Mouse (Mus musculus) CH12.LX (cell line): ENCODE measurements around the gene Cep170b. TPM values are rescaled to one million over a fixed set of nuclear protein-coding genes. Genes with fewer than 3 reads are reported as not detected.

Source experiments
- DNase-seq: peaks from one replicate; pipeline ENCODE4 v3.0.0-alpha.2; 2013; ENCODE audit errors: extremely low read depth
- H3K27ac ChIP-seq: 2 replicates; pipeline ENCODE4 v1.5.1; 2012; ENCODE audit warnings: low read depth, mild to moderate bottlenecking, control low read depth, moderate library complexity; ENCODE audit not compliant: insufficient read depth
- H3K27me3 ChIP-seq: replicated peaks from 2 replicates; pipeline ENCODE3; 2012; ENCODE audit warnings: inconsistent platforms
- H3K36me3 ChIP-seq, 2 experiments: replicated peaks in 1 of 2; 2 replicates each; pipeline versions ENCODE3 to v1.6.1; 2012; ENCODE audit warnings: inconsistent platforms in 1 of 2, low read length in 1 of 2, mild to moderate bottlenecking in 1 of 2, mixed read lengths in 1 of 2, moderate library complexity in 1 of 2; ENCODE audit not compliant: control insufficient read depth in 1 of 2, insufficient read depth in 1 of 2
- H3K4me1 ChIP-seq, 2 experiments: 2 replicates each; pipeline ENCODE4 v1.6.1; 2012; ENCODE audit warnings: inconsistent platforms in 1 of 2, moderate library complexity in 1 of 2; ENCODE audit not compliant: insufficient read depth in 2 of 2, control insufficient read depth in 1 of 2
- H3K4me2 ChIP-seq: 2 replicates; pipeline ENCODE4 v1.6.1; 2012; ENCODE audit warnings: low read depth, mild to moderate bottlenecking, control low read depth; ENCODE audit not compliant: poor library complexity, insufficient read depth, severe bottlenecking
- H3K4me3 ChIP-seq, 3 experiments: fragments of 150-350 bp in 1 of 3; sonication (generic) in 1 of 3; replicated peaks in 1 of 3; 2 replicates each; pipeline versions ENCODE3 to v1.5.1; 2011 to 2012; ENCODE audit warnings: low read depth in 2 of 3, low read length in 2 of 3, mild to moderate bottlenecking in 2 of 3, moderate library complexity in 2 of 3, control low read depth in 1 of 3, improper control_type of control experiment in 1 of 3, inconsistent platforms in 1 of 3, mixed read lengths in 1 of 3; ENCODE audit not compliant: poor library complexity in 1 of 3
- H3K79me2 ChIP-seq: replicated peaks from 2 replicates; pipeline ENCODE4 v1.6.1; 2012; ENCODE audit warnings: mild to moderate bottlenecking, moderate library complexity; ENCODE audit not compliant: control insufficient read depth, poor library complexity, insufficient read depth, severe bottlenecking; ENCODE audit errors: extremely low read depth
- H3K9ac ChIP-seq: 2 replicates; pipeline ENCODE4 v1.6.1; 2012; ENCODE audit warnings: low read depth, mild to moderate bottlenecking, control low read depth, moderate library complexity; ENCODE audit not compliant: insufficient read depth
- H3K9me3 ChIP-seq: replicated peaks from 2 replicates; pipeline ENCODE3; 2012; ENCODE audit warnings: low read length, inconsistent platforms, mixed read lengths
- BHLHE40 ChIP-seq: IDR thresholded peaks from 2 replicates; pipeline ENCODE4 v1.6.1; 2011; ENCODE audit warnings: mild to moderate bottlenecking, low read depth, low read length, improper control_type of control experiment
- CHD1 ChIP-seq: IDR thresholded peaks from 2 replicates; pipeline ENCODE4 v1.6.1; 2012; ENCODE audit warnings: low read depth, low read length, improper control_type of control experiment, inconsistent platforms
- CHD2 ChIP-seq: IDR thresholded peaks from 2 replicates; pipeline ENCODE4 v1.6.1; 2011; ENCODE audit warnings: low read length, improper control_type of control experiment
- CTCF ChIP-seq, 2 experiments: IDR thresholded peaks in 1 of 2; conservative IDR thresholded peaks in 1 of 2; 2 replicates each; pipeline ENCODE4 v1.5.1; 2011 to 2012; ENCODE audit warnings: low read depth in 2 of 2, low read length in 2 of 2, improper control_type of control experiment in 1 of 2, inconsistent platforms in 1 of 2, mild to moderate bottlenecking in 1 of 2, moderate library complexity in 1 of 2
- ELF1 ChIP-seq: IDR thresholded peaks from 2 replicates; pipeline ENCODE4 v1.6.1; 2014; ENCODE audit warnings: low read depth, mild to moderate bottlenecking, inconsistent platforms, low read length, improper control_type of control experiment
- EP300 ChIP-seq: IDR thresholded peaks from 2 replicates; pipeline ENCODE4 v1.6.1; 2011; ENCODE audit warnings: low read length, improper control_type of control experiment
- ETS1 ChIP-seq: conservative IDR thresholded peaks from 2 replicates; pipeline ENCODE4 v1.6.1; 2012; ENCODE audit warnings: low read depth, mild to moderate bottlenecking, inconsistent platforms, low read length, improper control_type of control experiment, moderate library complexity
- HCFC1 ChIP-seq: IDR thresholded peaks from 2 replicates; pipeline ENCODE4 v1.6.1; 2012; ENCODE audit warnings: low read depth, mild to moderate bottlenecking, inconsistent platforms, low read length, improper control_type of control experiment
- JUN ChIP-seq: IDR thresholded peaks from 2 replicates; pipeline ENCODE4 v1.6.1; 2011; ENCODE audit warnings: low read depth, mild to moderate bottlenecking, low read length, improper control_type of control experiment, moderate library complexity; ENCODE audit not compliant: insufficient read depth
- JUND ChIP-seq: conservative IDR thresholded peaks from 2 replicates; pipeline ENCODE4 v1.6.1; 2011; ENCODE audit warnings: low read depth, low read length, improper control_type of control experiment
- KAT2A ChIP-seq: IDR thresholded peaks from 2 replicates; pipeline ENCODE4 v1.6.1; 2012; ENCODE audit warnings: low read length, improper control_type of control experiment, inconsistent platforms; ENCODE audit not compliant: insufficient replicate concordance
- MAX ChIP-seq: IDR thresholded peaks from 2 replicates; pipeline ENCODE4 v1.6.1; 2011; ENCODE audit warnings: low read length, improper control_type of control experiment
- MAZ ChIP-seq: IDR thresholded peaks from 2 replicates; pipeline ENCODE4 v1.6.1; 2012; ENCODE audit warnings: low read depth, mild to moderate bottlenecking, inconsistent platforms, low read length, improper control_type of control experiment, moderate library complexity
- MEF2A ChIP-seq: IDR thresholded peaks from 2 replicates; pipeline ENCODE4 v1.6.1; 2014; ENCODE audit warnings: low read depth, mild to moderate bottlenecking, inconsistent platforms, low read length, improper control_type of control experiment, borderline replicate concordance
- MXI1 ChIP-seq: IDR thresholded peaks from 2 replicates; pipeline ENCODE4 v1.6.1; 2011; ENCODE audit warnings: mild to moderate bottlenecking, low read depth, low read length, improper control_type of control experiment
- NELFE ChIP-seq: IDR thresholded peaks from 2 replicates; pipeline ENCODE4 v1.6.1; 2011; ENCODE audit warnings: low read depth, low read length, improper control_type of control experiment
- NRF1 ChIP-seq: IDR thresholded peaks from 2 replicates; pipeline ENCODE4 v1.6.1; 2014; ENCODE audit warnings: low read depth, mild to moderate bottlenecking, inconsistent platforms, low read length, improper control_type of control experiment, moderate library complexity
- PAX5 ChIP-seq: IDR thresholded peaks from 2 replicates; pipeline ENCODE4 v1.6.1; 2012; ENCODE audit warnings: low read length, inconsistent platforms, mixed read lengths
- POLR2AphosphoS2 ChIP-seq: IDR thresholded peaks from 2 replicates; pipeline ENCODE4 v1.6.1; 2011; ENCODE audit warnings: low read depth, low read length, improper control_type of control experiment
- RAD21 ChIP-seq: IDR thresholded peaks from 2 replicates; pipeline ENCODE4 v1.6.1; 2011; ENCODE audit warnings: low read depth, mild to moderate bottlenecking, low read length, improper control_type of control experiment, moderate library complexity
- RCOR1 ChIP-seq: conservative IDR thresholded peaks from 2 replicates; pipeline ENCODE4 v1.6.1; 2012; ENCODE audit warnings: low read depth, mild to moderate bottlenecking, inconsistent platforms, low read length, improper control_type of control experiment
- SIN3A ChIP-seq: IDR thresholded peaks from 2 replicates; pipeline ENCODE4 v1.6.1; 2012; ENCODE audit warnings: low read length, improper control_type of control experiment, inconsistent platforms
- SMC3 ChIP-seq: IDR thresholded peaks from 2 replicates; pipeline ENCODE4 v1.6.1; 2011; ENCODE audit warnings: low read depth, low read length, improper control_type of control experiment
- TBP ChIP-seq: conservative IDR thresholded peaks from 2 replicates; pipeline ENCODE4 v1.6.1; 2011; ENCODE audit warnings: low read depth, low read length, improper control_type of control experiment
- TCF12 ChIP-seq: IDR thresholded peaks from 2 replicates; pipeline ENCODE4 v1.6.1; 2014; ENCODE audit warnings: low read depth, mild to moderate bottlenecking, inconsistent platforms, low read length, improper control_type of control experiment
- UBTF ChIP-seq: IDR thresholded peaks from 2 replicates; pipeline ENCODE4 v1.6.1; 2012; ENCODE audit warnings: low read depth, mild to moderate bottlenecking, inconsistent platforms, low read length, improper control_type of control experiment, moderate library complexity
- USF1 ChIP-seq: IDR thresholded peaks from 2 replicates; pipeline ENCODE4 v1.6.1; 2014; ENCODE audit warnings: low read depth, mild to moderate bottlenecking, inconsistent platforms, low read length, improper control_type of control experiment
- USF2 ChIP-seq: conservative IDR thresholded peaks from 2 replicates; pipeline ENCODE4 v1.6.1; 2011; ENCODE audit warnings: low read depth, low read length, improper control_type of control experiment
- ZC3H11A ChIP-seq: IDR thresholded peaks from 2 replicates; pipeline ENCODE4 v1.6.1; 2012; ENCODE audit warnings: low read depth, mild to moderate bottlenecking, inconsistent platforms, low read length, improper control_type of control experiment
- ZKSCAN1 ChIP-seq: IDR thresholded peaks from 2 replicates; pipeline ENCODE4 v1.6.1; 2012; ENCODE audit warnings: low read depth, inconsistent platforms, low read length, improper control_type of control experiment, borderline replicate concordance
- ZNF384 ChIP-seq: IDR thresholded peaks from 2 replicates; pipeline ENCODE4 v1.6.1; 2012; ENCODE audit warnings: low read depth, low read length, improper control_type of control experiment, inconsistent platforms
- dilution Hi-C: fragments of 300-500 bp; cut with MboI; formaldehyde crosslinking; loops from 2 replicates; pipeline ENCODE4 v1.14.3; 2020; ENCODE audit warnings: low sequenced_read_pairs; ENCODE audit not compliant: extremely low pct_unique_long_range_greater_than_20kb, extremely low pct_ligation_motif_present
- in situ Hi-C: fragments of 300-500 bp; cut with MboI; formaldehyde crosslinking; loops from 3 replicates; pipeline ENCODE4 v1.14.3; 2019; ENCODE audit warnings: low sequenced_read_pairs, low pct_ligation_motif_present, low pct_unique_long_range_greater_than_20kb, mixed read lengths
- polyA plus RNA-seq: library from polyadenylated mRNA; unstranded; fragments of >175 nt; gene quantifications from 2 replicates; pipeline ENCODE4 v1.2.1, GENCODE M21; 2012; ENCODE audit warnings: low read depth; ENCODE audit not compliant: insufficient read length
- total RNA-seq, 2 experiments: library from RNA; depleted of rRNA; stranded (reverse); fragments of 300-350 nt in 1 of 2; fragments of >200 nt in 1 of 2; gene quantifications; 2 replicates each; pipeline ENCODE4 v1.2.3; 2012 to 2014

Cep170b gene
- total and polyA plus RNA-seq, 3 experiments, result 39.1 to 63.1 (median 48.1) TPM

DNA sequence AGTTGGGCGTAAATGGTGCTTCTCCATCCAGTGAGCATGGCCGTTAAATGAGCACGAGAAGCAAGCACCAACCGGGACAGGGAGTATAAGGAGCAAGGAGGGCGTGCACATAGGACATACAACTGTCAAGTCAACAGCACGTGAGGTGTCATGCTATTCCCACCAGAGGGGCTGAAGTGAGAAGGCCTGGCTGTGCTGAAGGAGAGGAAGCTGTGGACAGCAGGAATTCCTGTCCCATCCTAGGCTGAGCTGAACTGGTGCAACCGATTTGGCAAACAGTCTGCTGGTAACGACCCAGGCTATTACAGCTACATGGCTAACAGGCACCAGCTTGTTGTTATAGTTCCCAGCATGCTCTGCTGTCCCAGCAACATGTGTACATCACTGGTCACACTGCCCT, 70.8 kb downstream of the Cep170b start:
- Histone ChIP-seq H3K4me1 (peaks cover 27 to 50% of the 10 kb centered on the region in 2 experiments), H3K4me2 (no peak overlapping the region), H3K9ac (no peak overlapping the region), H3K27ac (no peak overlapping the region), H3K27me3 (no peaks in the 10 kb centered on the region), H3K79me2 (peaks cover 25% of the 10 kb centered on the region), H3K4me3 (no peak overlapping the region), H3K9me3 (peaks cover 2% of the 10 kb centered on the region), H3K36me3 (peaks cover 33 to 38% of the 10 kb centered on the region in 2 experiments)
- dilution Hi-C loops, result no loop called here
- TF ChIP-seq BHLHE40 (no peak), USF1 (no peak), SMC3 (no peak), MXI1 (no peak), MAX (no peak), PAX5 (no peak)
- no peak for DNase-seq
- in situ Hi-C loops, result no loop called here

DNA sequence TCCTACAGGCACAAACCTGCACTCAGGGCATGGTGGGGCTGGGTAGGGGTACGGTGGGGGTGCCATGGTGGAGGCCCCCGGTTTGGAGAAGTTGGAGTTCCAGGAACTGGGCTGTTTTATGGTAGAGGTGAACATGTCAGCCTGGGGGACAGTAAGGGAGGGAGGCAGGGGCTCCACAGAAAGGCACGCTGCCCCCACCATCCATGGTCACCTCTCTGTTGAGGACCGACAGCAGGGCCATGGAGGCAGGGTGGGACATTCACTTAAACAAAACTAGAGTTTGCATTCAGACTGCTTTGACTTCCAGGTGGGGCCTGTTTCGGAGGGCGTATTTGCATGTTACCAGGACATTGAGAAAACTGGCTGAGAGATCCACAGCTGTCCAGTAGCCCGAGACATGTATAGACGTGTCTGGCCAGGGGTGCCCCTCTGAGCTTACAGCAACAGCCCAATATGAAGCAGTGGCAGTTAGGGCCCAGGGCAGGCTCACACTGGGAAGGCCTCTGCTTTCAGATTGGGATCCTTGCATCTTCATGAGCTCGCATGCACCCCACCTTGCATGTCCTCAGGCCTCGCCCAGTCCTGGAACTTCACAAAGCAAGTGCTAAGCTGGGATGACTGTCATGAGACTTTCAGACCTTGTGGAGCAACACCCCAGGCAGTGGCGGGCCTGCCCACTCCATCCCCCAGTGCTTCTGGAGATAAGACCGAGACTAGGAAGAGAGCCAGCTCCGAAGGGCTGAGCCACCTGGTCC, 73.5 kb downstream of the Cep170b start:
- H3K9me3 ChIP-seq, result no peaks in the 10 kb centered on the region
- in situ Hi-C loops, result no loop called here
- peaks cover 8 to 14% of the 10 kb centered on the region in 2 experiments for H3K36me3 ChIP-seq
- H3K9ac ChIP-seq, result peak overlapping the region; percentile 92
- no peaks in the 10 kb centered on the region for H3K27me3 ChIP-seq
- peak overlapping the region; percentile 90 for H3K4me2 ChIP-seq
- DNase-seq, result peak; percentile 76
- H3K4me3 ChIP-seq, result peak overlapping the region; percentile 59 to 85 (median 76)
- H3K79me2 ChIP-seq, result peaks cover 23% of the 10 kb centered on the region
- H3K27ac ChIP-seq, result peak overlapping the region; percentile 96
- dilution Hi-C loops, result no loop called here
- peaks cover 41 to 69% of the 10 kb centered on the region in 2 experiments for H3K4me1 ChIP-seq
- TF ChIP-seq ETS1 (peak; percentile 85), MEF2A (peak; percentile 77; the same call in 1 of the 2 replicates), HCFC1 (peak; percentile 35; the same call in 1 of the 2 replicates), USF2 (no peak), TCF12 (peak; percentile 97), UBTF (no peak), MAX (peak; percentile 30), MAZ (peak; percentile 91), NRF1 (no peak), JUND (no peak), ZNF384 (no peak), RCOR1 (0 out of 2 replicates have a peak, but pooled peaks have one; percentile 6), SIN3A (peak; percentile 76; the same call in 1 of the 2 replicates), RAD21 (no peak), ELF1 (peak; percentile 25; the same call in 1 of the 2 replicates), ZKSCAN1 (no peak), JUN (no peak), CTCF (conservative IDR thresholded peaks at IDR 0.05 in 1 of 2, IDR thresholded peaks at IDR 0.05 in 1 of 2; ENCODE audit: low read depth in 2 of 2, low read length in 2 of 2) (no peak), BHLHE40 (peak; percentile 65), USF1 (no peak), ZC3H11A (no peak), NELFE (peak; percentile 66; the same call in 1 of the 2 replicates), EP300 (peak; percentile 78), CHD2 (0 out of 2 replicates have a peak, but pooled peaks have one; percentile 14), TBP (peak; percentile 91), CHD1 (peak; percentile 98), KAT2A (no peak), POLR2AphosphoS2 (peak; percentile 82; the same call in 1 of the 2 replicates)
